Mouse (Mus musculus) stomach, postnatal 0 days (tissue): Measurements from ENCODE around the gene Gm5136.

Source experiments
- CTCF ChIP-seq: IDR thresholded peaks from 2 replicates; pipeline ENCODE4 v1.5.1; 2016; ENCODE audit warnings: antibody characterized with exemption, low read depth, mild to moderate bottlenecking, moderate library complexity
- EP300 ChIP-seq: optimal IDR thresholded peaks from 2 replicates; pipeline ENCODE3; 2016; ENCODE audit warnings: antibody characterized with exemption

DNA sequence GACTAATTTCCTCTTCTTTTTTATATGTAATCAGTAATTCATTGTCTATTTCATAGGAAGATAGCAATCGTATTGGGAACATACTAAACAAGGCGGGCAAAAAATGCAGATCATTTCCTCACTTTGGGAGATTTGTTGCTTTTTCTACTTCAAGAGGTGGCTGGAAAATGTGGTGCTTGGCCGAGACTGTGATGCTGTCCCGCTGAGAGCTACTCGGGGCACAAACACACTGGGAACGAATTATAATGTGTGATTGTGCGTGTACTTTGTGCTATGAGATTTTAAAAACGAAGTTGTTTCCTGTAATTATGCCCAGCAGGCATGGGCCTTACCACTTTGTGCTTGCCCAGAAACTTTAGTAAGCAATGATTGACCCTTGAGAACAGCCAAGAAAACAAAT, 29.0 kb upstream of the Gm5136 start:
- no peak for TF ChIP-seq CTCF
- no peak for TF ChIP-seq EP300
